Mouse (Mus musculus): ENCODE results near the gene Sst. TPM values are rescaled to one million over a fixed set of nuclear protein-coding genes. Genes with fewer than 3 reads are reported as not detected.

Sst gene
- polyA plus RNA-seq, 1 experiment from 2014 or later = 18.9 TPM

- H3K4me2 ChIP-seq (ENCODE audit: low read depth, low read length) = no peak overlapping the region
- no peak overlapping the region for H3K9ac ChIP-seq (ENCODE audit: low read length)
- no peaks in the 10 kb centered on the region for H3K27me3 ChIP-seq (ENCODE audit: control insufficient read depth, insufficient read depth, low read length)
- no peak for ATAC-seq (ENCODE audit: insufficient read depth, low FRiP score)
- H3K4me1 ChIP-seq (ENCODE audit: control insufficient read depth, insufficient read depth, low read length) = no peaks in the 10 kb centered on the region; the same call in 1 of the 2 replicates
- no peaks in the 10 kb centered on the region for H3K9me3 ChIP-seq (replicated peaks; ENCODE audit: control insufficient read depth, low read length)
- WGBS = 53% methylated on average over 3 of the region's 3 CpGs
- H3K4me3 ChIP-seq (replicated peaks; ENCODE audit: low read length) = no peak overlapping the region
- no peak overlapping the region for H3K27ac ChIP-seq (ENCODE audit: low read length)
- no peaks in the 10 kb centered on the region for H3K36me3 ChIP-seq (ENCODE audit: control insufficient read depth, insufficient read depth, low read length)
Measured at GRCm38 (mm10) chr16:23842609-23843008, 48.1 kb downstream of the Sst start.

Other genes starting within 250 kb of the Sst start
- gene Rtp2, start 41.4 kb upstream of the Sst start, polyA plus RNA-seq (2015; fragmentation: Nextera tagmentation; extraction: Ambion mirVana) = not detected in 2 replicates
- not detected in 2 replicates for gene Gm37419, start 97.5 kb upstream of the Sst start, polyA plus RNA-seq (2015; fragmentation: Nextera tagmentation; extraction: Ambion mirVana)
- 1.3 and 1.5 TPM in 2 replicates for gene Bcl6, start 97.9 kb upstream of the Sst start, polyA plus RNA-seq (2015; fragmentation: Nextera tagmentation; extraction: Ambion mirVana)